Mouse (Mus musculus) mouse embryonic stem cell (cell line): ENCODE results near the gene Def8.

Experiments
- in situ Hi-C, 2 experiments: fragments of 300-500 bp; cut with MboI; formaldehyde crosslinking; loops; 1 replicate in 1 of 2; 3 replicates in 1 of 2; pipeline ENCODE4 v1.14.3; 2019 to 2020; ENCODE audit warnings: low sequenced_read_pairs in 2 of 2, low pct_unique_long_range_greater_than_20kb in 1 of 2, mixed read lengths in 1 of 2; ENCODE audit not compliant: unreplicated experiment in 1 of 2

Def8 gene

DNA sequence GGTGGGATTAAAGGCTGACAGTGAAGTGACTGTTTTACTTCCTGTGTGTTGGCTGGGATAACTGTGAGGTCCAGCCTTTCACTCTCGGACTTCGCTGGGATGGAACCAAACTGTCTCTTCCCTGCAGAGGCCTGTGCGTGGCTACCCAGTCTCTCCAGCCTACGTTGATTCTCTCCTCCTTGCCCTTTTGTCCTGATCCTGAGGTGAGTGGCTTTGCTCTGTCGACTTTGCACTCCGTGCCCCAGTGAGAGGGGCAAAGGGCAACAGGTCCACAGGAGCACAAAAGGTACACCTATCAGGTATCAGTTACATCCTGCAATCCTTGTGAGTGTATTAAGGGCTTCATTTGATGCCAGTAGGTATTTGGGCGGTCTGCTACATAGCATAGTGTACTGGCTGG lies at the start of gene Def8:
Gene Def8 (plus strand): TSS at position 87 of the 400 bp plus-strand sequence.
- in situ Hi-C loops, result no loop called here

DNA sequence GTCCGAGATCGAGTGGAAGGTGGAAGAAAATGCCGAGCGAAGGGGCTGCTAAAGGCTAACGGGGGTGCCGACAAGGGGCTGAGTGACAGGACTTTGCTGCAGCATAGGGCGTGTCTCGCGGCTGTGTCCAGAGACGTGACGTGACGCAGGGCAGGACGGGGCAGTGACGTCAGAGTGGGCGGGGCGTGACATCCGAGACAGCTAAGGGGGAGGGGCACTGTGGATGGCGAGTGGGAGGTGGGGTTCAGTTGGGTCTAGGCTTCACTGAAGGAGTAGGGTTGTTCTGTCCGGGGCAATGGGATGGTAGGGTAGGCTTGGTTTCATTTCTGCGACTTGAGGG lies 49.1 kb upstream of the Def8 start:
- in situ Hi-C loops, result no loop called here

DNA sequence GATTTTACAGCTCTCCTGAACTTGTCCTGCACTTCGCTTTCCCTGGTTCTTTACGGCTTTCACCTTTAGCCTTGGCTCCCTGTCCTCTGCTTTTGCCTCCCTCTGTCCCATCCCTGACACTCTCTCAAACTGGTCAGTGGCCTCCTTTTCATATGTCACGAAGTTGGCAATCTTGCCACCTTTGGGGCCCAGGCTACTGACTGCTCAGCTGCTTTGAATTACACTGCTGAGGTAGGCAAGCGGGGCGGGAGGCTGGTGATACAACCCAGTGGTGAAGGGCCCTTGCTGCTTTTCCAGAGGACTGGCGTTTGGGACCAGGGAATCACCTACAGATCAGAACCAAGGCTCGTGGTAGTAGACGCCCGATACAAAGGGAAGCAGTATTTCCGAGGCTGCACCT lies 47.6 kb upstream of the Def8 start:
- in situ Hi-C loops, result no loop called here

DNA sequence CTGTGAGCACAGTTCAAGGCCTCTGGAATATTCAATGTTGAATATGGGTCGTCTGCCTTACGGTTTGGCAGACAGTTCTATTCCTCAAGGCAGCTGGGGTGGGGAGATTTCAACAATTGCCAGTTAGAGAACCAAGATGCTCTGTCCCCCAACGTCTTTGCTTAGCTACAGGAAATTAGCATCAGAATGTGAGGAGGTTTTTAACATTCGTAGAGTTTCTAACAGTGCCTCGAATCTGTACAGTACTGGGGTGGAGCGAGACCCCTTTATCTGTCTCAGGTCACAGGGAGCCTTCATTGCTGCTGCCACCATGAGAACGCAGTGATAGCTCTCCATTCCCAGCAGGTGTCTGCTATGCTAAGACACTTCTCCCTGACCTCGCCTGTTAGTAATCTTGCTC lies 47.2 kb upstream of the Def8 start:
- in situ Hi-C loops, result no loop called here

DNA sequence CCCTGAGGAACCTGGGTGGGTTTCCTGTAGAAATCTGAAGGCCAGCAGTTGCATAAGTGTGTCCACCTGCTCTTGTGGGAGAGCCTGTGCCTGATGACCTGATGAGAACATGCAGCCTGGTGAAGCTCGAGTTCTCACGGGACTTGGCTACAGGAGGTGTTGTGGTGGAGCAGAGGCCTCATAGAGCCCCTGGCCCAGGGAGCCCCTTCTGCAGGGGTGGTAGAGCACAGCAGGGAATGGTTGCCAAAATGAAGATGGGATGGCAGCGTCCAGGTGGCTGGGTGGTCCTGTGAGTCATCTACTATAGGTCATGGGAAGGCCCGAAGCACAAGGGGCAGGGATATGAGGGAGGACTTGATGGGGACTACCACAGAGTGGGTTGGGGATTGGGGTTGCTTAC lies 41.6 kb upstream of the Def8 start:
- in situ Hi-C loops, result no loop called here

DNA sequence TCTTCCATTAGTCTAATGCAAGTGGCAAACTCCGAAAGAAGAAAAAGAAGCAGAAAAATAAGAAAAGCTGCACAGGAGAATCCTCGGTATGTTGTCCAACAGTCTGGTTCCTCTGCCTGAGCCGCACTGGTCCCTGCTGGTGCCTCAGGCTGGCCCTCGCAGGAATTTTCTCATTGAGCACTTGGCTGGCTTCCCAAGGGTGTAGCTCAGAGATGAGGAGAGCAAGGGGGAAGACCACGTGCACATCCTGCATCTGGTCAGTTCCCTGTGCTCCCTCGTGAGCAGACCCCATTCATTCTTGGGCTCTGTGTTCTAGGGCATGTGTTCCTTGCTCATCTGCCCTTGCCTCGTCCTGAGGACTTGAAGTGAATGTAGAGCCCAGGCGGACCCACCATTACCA lies 40.8 kb upstream of the Def8 start:
- in situ Hi-C loops, result no loop called here

DNA sequence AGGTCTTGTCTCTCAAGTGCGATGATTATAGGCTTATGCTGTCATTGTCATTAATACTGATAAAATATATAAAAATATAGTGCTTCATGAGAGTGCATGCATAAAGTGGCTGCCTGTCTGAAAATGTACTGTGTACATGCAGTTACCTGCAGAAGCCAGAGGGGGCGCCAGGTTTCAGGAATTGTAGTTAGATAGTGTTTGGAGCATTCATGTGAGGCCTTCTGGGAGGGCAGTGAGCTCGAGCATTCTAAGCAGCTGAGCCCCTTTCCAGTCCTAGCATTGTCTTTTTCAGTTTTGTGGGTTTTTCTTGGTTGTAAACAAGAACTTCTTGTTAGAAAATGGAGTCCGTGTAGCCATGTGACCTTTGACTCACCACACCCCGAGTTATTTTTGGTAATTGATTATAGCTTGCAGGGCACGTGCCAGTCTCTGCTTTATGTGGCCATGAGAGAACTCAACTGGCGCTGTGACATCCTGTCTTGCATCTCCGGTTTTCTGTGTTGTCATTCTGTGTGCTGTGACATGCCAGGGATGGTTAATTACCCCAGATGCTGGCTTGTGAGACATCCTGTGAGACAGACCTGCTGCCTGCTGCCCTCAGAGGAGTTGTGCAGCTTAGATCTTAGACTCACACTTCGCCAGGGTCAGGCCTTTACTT lies 38.3 kb upstream of the Def8 start:
- in situ Hi-C loops, result no loop called here

DNA sequence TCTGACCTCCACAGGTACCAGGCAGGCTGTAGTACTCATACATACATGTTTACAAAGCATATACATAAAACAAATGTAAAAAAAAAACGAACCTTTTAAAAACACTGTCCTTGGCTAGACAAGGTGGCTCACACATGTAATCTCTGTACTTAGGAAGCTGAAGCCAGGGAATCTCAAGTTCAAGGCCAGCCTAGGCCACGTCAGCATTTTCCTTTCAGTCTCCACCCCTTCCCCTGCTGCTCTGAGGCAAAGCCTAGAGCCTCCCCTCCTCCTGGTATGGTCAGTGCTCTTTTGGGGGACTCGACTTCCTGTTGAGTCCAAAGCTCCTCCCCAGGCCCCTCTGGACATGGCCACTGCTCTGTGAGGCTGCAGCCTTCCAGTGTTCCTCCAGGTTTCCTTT lies 36.3 kb upstream of the Def8 start:
- in situ Hi-C loops, result no loop called here

DNA sequence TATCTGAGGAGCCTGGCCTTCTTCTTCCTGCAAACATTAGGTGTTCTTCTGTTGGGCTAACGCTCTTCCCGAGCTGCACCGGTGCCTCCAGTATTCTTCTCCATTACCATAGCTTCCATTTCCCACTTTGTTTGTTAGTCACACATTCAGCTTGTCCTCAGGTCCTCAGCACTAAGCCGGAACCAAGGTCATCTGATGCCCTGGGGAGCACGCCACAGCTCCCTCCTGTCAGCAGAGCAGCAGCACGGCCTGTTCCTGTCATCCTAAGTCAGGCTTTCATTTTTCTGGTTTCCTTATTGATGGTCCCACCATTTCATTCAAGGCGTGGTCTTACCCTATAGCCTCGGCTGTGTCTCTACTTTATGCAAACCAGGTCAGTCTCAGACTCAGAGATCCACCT lies 35.5 kb upstream of the Def8 start:
- in situ Hi-C loops, result no loop called here

DNA sequence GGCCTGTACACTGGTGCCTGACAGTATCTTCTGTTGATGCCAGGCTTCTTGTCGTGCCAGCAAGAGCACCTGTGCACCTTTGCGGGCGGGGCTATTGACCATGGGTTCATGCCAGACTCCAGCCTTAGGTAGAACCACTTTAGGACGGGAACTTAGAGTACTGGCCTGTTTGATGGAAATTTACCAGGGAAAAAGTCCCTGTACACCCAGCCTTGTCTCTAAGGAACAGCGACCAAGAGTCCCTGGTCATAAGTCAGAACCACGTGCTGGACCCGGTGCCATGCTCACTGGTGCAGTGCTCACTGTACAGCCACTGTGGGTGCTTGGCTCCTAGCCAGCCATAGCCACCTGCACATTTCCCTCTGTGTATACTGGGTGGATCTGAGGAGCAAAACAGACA lies 34.3 kb upstream of the Def8 start:
- in situ Hi-C loops, result no loop called here

DNA sequence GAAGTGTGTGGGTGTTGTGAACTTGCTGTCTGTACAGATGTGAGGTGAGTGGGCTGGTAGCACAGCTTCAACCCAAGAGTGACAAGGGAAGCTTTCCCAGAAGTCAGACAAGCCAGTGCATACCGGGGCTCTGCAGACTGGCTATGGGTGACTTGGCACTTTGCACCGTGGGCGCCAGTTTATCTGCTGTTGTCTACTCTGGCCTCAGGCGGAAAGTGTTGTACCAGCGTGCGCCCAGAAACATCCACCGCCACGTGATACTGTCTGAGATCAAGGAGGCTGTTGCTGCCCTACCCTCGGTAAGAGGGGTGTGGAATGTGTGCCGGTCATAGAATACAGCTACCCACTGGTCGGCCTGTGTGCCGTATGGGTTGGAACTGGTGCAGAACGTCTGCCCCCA lies 25.0 kb upstream of the Def8 start:
- in situ Hi-C loops, result no loop called here

DNA sequence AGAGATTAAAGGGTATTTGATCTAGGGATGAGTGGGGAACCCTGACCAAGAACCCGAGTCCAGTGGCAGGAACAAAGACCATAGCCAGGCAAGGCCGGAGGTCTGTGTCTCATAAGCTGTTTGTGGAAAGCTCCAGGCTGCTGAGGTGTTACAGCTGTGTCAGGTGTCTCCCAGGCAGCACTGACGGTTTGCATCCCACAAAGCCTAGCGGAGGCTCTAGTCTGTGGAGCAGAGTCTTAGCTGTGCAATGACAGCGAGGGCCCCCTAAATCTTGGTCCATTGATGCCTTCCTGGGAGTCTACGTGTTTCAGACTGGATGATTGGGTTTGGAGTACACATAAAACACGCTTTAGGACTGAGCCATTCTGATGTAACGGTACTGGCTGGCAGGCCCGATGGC lies 21.4 kb upstream of the Def8 start:
- in situ Hi-C loops, result no loop called here

DNA sequence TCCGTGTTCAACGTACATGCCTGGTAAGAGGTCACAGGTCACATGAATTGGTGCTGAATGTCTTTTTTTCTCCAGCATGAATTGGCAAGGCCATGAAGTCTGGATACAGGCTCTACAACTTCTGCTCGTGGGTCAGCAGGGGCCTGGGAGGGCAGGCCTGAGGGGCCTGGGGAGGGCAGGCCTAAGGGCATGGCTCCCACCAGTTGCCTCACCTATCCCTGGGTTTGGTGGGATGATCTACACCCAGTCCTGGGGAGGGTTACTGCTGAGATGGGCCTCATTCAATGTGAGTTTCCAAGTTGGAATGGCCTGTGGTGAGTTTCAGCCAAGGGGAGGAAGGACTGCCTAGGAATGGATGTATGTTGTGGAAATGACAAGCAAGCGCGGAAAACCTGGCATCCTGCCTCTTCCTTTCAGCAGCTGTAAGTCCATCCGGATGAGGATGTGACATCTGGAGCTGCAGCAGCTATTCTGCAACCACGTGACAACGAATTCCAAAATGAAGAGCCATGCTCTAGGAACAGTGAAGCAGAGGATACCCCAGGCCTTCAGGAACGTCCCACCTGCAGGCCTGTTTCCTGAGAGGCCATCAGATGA lies 20.5 kb upstream of the Def8 start:
- in situ Hi-C loops, result no loop called here

DNA sequence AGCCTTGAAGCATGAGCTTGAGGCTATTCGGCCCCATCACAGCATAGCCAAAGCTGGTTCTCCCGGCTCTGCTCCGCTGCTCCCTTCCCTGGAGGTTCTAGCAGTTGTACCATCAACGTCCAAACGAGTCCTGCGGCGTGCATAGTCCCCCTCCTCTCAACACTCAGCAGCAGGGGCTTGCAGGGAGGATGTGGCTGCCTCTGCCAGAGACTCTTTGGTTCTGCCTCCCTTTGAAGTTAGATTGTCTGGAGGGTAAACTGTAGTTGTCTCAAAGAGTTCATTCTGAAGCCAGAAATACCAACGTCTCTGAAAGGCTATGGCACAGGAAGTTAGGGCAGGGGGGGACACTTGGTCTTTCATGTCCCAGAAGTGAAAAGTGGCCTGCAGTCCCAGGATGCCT lies 18.8 kb upstream of the Def8 start:
- in situ Hi-C loops, result no loop called here

DNA sequence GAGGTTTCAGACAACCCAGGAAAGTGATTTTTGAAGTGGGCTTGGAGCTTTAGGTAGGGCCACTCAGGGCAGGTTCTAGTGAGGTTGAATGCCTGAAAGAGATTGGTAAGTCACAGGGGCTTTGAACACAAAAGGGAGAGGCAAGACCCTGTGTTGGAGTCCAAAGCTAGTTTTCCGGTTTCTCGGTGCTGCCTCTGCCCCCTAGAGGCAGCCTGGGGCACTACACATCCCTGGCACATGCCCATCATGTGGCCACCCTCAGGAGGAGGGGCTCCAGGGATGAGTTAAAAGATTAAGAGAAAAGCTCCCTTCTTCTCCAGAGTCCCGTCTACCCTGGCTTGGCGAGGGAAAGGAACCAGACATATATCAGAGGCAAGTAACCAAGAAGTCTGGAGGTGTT lies 16.5 kb upstream of the Def8 start, which contains the start of gene Mc1r:
Gene Mc1r (plus strand): TSS at position 322 of the 400 bp plus-strand sequence.
- in situ Hi-C loops, result no loop called here

DNA sequence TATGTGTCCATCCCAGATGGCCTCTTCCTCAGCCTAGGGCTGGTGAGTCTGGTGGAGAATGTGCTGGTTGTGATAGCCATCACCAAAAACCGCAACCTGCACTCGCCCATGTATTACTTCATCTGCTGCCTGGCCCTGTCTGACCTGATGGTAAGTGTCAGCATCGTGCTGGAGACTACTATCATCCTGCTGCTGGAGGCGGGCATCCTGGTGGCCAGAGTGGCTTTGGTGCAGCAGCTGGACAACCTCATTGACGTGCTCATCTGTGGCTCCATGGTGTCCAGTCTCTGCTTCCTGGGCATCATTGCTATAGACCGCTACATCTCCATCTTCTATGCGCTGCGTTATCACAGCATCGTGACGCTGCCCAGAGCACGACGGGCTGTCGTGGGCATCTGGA lies 15.7 kb upstream of the Def8 start:
- in situ Hi-C loops, result no loop called here

DNA sequence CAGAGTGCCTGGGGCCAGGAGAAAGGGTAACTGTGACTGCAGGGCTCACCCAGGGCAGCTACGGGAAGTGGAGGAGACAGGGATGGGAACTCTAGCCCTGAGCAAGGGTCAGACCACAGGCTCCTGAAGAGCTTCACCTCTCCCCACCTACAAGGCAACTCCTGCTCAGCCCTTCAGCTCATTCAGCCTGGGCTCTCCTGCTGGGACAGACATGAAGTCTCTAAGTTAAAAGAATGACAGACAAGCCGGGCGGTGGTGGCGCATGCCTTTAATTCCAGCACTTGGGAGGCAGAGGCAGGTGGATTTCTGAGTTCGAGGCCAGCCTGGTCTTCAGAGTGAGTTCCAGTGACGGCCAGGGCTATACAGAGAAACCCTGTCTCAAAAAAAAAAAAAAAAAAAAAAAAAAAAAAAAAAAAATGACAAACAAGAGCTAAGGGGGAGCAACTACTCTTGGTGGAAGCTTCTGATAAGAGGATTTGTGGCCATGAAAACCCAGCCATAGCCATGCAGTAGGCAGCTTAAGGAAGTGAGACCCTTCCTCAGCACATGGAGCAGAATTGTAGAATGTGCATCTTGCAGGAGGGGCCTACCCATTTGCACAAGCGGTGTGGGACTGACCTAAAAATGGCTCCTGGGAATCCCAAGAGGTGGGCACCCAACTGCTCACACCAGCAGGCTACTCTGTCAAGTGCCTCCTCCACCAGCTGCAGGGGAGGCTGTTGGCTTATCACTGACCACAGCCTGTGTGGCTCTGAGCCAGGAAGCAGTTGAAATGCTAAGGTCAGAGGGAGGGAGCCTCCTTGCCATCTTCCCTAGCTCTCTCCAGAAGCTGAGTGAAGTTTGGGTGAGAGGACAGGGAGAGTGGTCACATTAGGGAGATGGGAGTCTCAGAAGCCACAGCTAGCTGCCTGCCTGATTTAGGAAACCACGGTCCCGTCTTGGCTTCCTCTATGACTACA lies 14.5 kb upstream of the Def8 start:
- in situ Hi-C loops, result no loop called here

DNA sequence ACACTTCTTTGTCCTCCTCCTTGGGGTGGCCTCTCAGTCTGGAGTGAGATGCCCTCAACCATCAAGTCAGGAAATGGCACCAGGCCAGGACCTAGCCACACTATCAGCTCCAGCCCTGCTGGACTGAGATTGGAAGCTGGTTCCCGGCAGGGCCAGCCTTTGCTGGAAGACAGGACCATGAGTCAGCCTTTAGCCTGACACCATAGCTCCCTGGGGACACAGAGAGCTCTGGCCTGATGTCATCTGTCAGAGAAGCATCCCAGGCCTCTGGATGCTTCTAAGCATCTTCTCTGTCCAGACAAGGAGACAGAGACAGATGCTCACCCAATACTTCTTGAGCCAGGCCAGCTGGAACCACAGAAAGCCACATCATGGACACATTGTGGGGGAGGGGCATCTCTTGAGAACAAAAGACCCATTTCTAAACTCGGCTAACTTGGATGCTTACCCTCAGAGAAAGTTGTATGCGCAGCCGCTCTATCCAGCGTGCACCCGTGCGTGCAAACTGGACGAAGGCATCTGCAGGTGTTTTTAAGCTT lies 13.2 kb upstream of the Def8 start:
- in situ Hi-C loops, result no loop called here

DNA sequence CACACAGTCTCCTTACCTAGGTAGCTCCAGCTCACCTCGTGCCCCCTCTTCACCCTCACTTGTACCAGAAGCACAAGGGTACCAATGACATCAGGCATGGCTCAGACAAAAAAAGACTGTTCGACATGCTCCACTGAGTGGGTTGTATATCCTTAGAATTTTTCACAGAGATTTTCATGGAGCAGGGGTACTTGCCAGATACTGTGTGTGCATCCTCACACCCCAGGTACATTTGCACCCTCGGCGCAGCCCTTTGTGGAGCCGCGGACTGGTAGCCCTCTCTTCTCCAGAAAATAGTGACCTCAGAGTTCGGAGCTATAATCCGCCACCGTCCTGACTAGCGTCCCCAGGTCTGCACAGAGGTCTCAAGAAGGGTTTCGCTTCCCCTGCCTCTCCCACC lies 12.5 kb upstream of the Def8 start:
- in situ Hi-C loops, result no loop called here
